Mouse (Mus musculus) bone marrow, adult 2 months (tissue): ENCODE results near the gene Pkd1l2.

Experiments
- CTCF ChIP-seq: fragments of 200-500 bp; IDR thresholded peaks from 2 replicates; pipeline ENCODE4 v1.5.1; 2011; ENCODE audit warnings: low read length, control low read depth; ENCODE audit not compliant: control insufficient read depth, insufficient read depth
- POLR2A ChIP-seq: fragments of 200-500 bp; IDR thresholded peaks from 2 replicates; pipeline ENCODE4 v1.6.1; 2011; ENCODE audit warnings: low read depth, mild to moderate bottlenecking, control low read depth, low read length, borderline replicate concordance; ENCODE audit not compliant: control insufficient read depth

DNA sequence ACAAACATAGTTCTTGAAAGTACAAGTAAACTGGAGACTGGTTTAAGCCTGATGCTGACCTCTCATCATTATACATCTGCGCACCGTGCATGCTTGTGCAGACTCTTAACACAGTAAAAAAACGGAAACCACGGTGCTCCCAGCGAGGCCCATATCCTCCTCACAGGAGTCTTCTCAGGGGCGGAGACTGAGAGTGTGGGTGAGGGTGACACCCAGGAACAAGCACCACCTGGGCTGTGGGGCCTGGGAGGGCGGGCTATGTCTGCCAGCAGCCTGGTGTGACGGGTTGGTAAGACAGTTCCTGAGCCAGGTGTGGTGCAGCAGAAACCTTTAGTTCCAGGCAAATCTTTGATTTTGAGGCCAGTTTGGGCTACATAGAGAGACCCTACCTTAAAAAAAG, 129.8 kb downstream of the Pkd1l2 start:
- TF ChIP-seq CTCF (no peak), POLR2A (no peak)
